Mouse (Mus musculus) liver, postnatal 0 days (tissue): ENCODE measurements around the gene Slc17a4. TPM values are rescaled to one million over a fixed set of nuclear protein-coding genes. Genes with fewer than 3 reads are reported as not detected.
A peak's percentile ranks its signal among the peaks of the same experiment; 100 is the strongest.

ENCODE experiments used
- ATAC-seq: fragments of 200-750 bp; cut with Nextera tagmentation; 2 replicates; pipeline ENCODE4 v1.8.0; 2017; ENCODE audit warnings: mild to moderate bottlenecking, moderate library complexity
- DNase-seq: peaks from one replicate; pipeline ENCODE4 v3.0.0-alpha.2; 2016
- H3K27ac ChIP-seq: fragments of 300-500 bp; sonication (generic); 2 replicates; pipeline ENCODE4 v1.5.1; 2014; ENCODE audit warnings: antibody characterized with exemption, moderate library complexity, mild to moderate bottlenecking, low read depth
- H3K27me3 ChIP-seq: fragments of 300-500 bp; sonication (generic); 2 replicates; pipeline ENCODE4 v1.6.1; 2014; ENCODE audit warnings: low read length, control low read depth, mixed read lengths; ENCODE audit not compliant: insufficient read depth
- H3K36me3 ChIP-seq: fragments of 300-500 bp; sonication (generic); replicated peaks from 2 replicates; pipeline ENCODE4 v1.6.1; 2014; ENCODE audit warnings: mild to moderate bottlenecking, control low read depth, low read length, moderate library complexity, mixed read lengths; ENCODE audit not compliant: insufficient read depth
- H3K4me1 ChIP-seq: fragments of 300-500 bp; sonication (generic); 2 replicates; pipeline ENCODE4 v1.6.1; 2014; ENCODE audit warnings: antibody characterized with exemption, mild to moderate bottlenecking, control low read depth; ENCODE audit not compliant: insufficient read depth
- H3K4me2 ChIP-seq: fragments of 300-500 bp; sonication (generic); 2 replicates; pipeline ENCODE4 v1.6.1; 2014; ENCODE audit warnings: low read depth, mild to moderate bottlenecking, low read length, moderate library complexity, mixed read lengths
- H3K4me3 ChIP-seq: fragments of 300-500 bp; sonication (generic); 2 replicates; pipeline ENCODE4 v1.5.1; 2014; ENCODE audit warnings: low read depth, low read length
- H3K9ac ChIP-seq: fragments of 300-500 bp; sonication (generic); replicated peaks from 2 replicates; pipeline ENCODE4 v1.6.1; 2014; ENCODE audit warnings: mild to moderate bottlenecking, moderate library complexity
- H3K9me3 ChIP-seq: fragments of 300-500 bp; sonication (generic); 2 replicates; pipeline ENCODE4 v1.6.1; 2016; ENCODE audit warnings: mild to moderate bottlenecking, control low read depth, low read length, mixed read lengths
- CTCF ChIP-seq: sonication (generic); IDR thresholded peaks from 2 replicates; pipeline ENCODE4 v1.5.1; 2016; ENCODE audit warnings: antibody characterized with exemption, low read depth
- EP300 ChIP-seq: IDR thresholded peaks from 2 replicates; pipeline ENCODE4 v1.6.1; 2016; ENCODE audit warnings: antibody characterized with exemption, low read depth, mild to moderate bottlenecking
- WGBS: fragments of 180-500 bp; shearing (Covaris S2); extraction: QIAGEN DNeasy Blood & Tissue Kit; methylation state at CpG from one replicate; pipeline ENCODE4 v1.1.7; 2014; ENCODE audit not compliant: insufficient replicate concordance; 5-methylcytosine and 5-hydroxymethylcytosine counted together
- polyA plus RNA-seq: library from polyadenylated mRNA; unstranded; fragments of >200 nt; fragmentation: Nextera tagmentation; extraction: Ambion mirVana; gene quantifications from 2 replicates; pipeline ENCODE4 v1.2.1, GENCODE M21; 2015

Slc17a4 gene
- polyA plus RNA-seq, 1 experiment from 2014 or later: 2.0 TPM

DNA sequence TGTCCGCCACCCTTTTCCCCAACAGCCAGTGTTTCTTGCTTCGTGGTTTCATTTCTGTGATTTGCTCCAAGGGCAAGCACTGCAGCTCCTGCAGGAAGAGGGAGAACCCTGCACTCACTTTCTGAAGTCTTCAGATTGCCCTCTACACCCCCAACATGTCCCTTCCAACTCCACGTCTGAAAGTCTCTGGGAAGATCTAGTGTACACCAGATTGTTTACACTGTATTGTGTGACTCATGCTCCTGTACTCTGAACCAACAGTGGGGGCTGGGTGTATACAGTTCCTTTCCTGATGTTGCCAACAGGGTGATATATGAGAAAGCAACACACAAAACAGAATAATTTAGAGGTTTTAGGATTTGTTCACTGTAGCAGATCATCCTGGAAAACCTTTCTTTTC is 13.8 kb upstream of the Slc17a4 start:
- no peak for DNase-seq
- Histone ChIP-seq H3K4me3 (no peak overlapping the region), H3K27ac (peak overlapping the region; percentile 44; the same call in 1 of the 2 replicates), H3K36me3 (no peaks in the 10 kb centered on the region), H3K9ac (no peak overlapping the region), H3K27me3 (no peaks in the 10 kb centered on the region), H3K9me3 (no peaks in the 10 kb centered on the region), H3K4me2 (peak overlapping the region; percentile 52), H3K4me1 (peaks cover 9% of the 10 kb centered on the region; the same call in 1 of the 2 replicates)
- TF ChIP-seq EP300: no peak
- TF ChIP-seq CTCF: no peak
- 41% methylated on average over 3 of the region's 3 CpGs for WGBS
- ATAC-seq: peak; percentile 80

DNA sequence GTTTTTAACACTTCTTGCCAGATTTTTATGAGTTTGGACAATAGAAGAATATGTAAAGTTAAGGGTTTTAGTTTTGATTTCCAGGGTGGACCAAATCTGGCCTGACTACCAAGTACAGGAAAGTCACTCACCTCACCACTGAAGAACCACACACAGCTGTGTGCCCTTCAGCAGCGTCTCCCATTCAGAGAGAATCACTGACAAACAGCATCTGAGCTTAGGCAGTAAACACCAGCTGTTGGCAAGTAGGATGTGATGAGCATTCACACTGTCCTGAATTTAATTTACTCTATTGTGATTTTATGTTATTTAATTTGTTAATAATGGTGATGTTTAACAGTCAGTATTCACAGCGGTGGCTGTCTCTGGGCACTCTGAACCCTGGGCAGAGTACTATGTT is 11.0 kb upstream of the Slc17a4 start:
- H3K4me1 ChIP-seq: peaks cover 9% of the 10 kb centered on the region; the same call in 1 of the 2 replicates
- 69% methylated on average over 2 of the region's 2 CpGs for WGBS
- ATAC-seq: no peak

DNA sequence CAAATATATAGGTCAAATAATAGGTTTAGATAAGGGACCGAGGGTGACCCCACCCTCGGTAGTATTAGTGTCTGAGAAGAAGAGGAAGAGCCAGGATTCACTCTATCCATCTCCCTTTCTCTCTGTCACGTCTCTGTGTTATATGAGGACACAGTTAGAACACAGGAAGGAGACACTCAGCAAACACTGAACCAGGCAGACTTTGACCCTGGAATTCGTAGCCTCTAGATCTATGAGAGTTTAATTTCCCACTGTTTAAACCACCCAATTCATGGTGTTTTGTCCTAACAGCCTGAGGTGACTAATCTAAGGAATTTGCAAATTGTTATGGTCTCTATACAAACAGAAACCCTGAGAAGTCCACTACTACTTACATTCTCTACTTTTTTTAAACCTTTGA is 2.9 kb upstream of the Slc17a4 start:
- H3K27me3 ChIP-seq: no peaks in the 10 kb centered on the region
- H3K36me3 ChIP-seq: no peaks in the 10 kb centered on the region
- H3K27ac ChIP-seq: no peak overlapping the region
- no peak overlapping the region for H3K4me2 ChIP-seq
- WGBS: 27% methylated on average over 4 of the region's 4 CpGs
- no peaks in the 10 kb centered on the region for H3K9me3 ChIP-seq
- H3K4me3 ChIP-seq: no peak overlapping the region
- H3K4me1 ChIP-seq: peaks cover 44% of the 10 kb centered on the region
- no peak for ATAC-seq
- TF ChIP-seq CTCF (no peak), EP300 (no peak)
- no peak for DNase-seq
- H3K9ac ChIP-seq: no peak overlapping the region

More for the DNA sequence above, 11.0 kb upstream of the Slc17a4 start:
- Histone ChIP-seq H3K36me3 (no peaks in the 10 kb centered on the region), H3K4me3 (no peak overlapping the region), H3K9me3 (no peaks in the 10 kb centered on the region), H3K4me2 (no peak overlapping the region), H3K27me3 (no peaks in the 10 kb centered on the region), H3K27ac (no peak overlapping the region), H3K9ac (no peak overlapping the region)
- TF ChIP-seq EP300 (no peak), CTCF (no peak)
- DNase-seq: no peak

DNA sequence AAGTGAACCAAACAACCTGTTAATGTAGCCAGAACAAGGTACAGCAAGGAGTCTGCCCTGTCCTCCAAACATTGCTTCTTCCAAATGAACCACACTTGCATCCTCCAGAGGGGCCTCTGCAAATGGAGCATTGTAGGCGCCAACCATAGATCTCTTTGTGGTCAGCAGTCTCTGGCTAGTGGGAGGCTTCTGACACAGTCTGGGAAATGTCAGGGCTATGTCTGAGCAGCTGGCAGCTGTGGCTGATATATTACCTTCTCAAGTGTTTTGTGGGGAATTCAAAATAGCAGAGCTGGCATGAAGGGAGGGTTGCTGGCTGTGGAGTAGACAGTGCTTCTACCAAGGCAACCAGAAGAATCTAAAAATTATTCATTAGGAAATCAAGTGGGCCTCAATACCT is 1.3 kb upstream of the Slc17a4 start:
- H3K36me3 ChIP-seq: no peaks in the 10 kb centered on the region
- no peak overlapping the region for H3K27ac ChIP-seq
- DNase-seq (no peak), ATAC-seq (no peak)
- no peaks in the 10 kb centered on the region for H3K9me3 ChIP-seq
- no peaks in the 10 kb centered on the region for H3K27me3 ChIP-seq
- peaks cover 48% of the 10 kb centered on the region for H3K4me1 ChIP-seq
- H3K4me3 ChIP-seq: no peak overlapping the region
- WGBS: 67% methylated on average over 1 of the region's 1 CpGs
- H3K9ac ChIP-seq: no peak overlapping the region
- TF ChIP-seq CTCF: no peak
- TF ChIP-seq EP300: no peak
- H3K4me2 ChIP-seq: no peak overlapping the region

DNA sequence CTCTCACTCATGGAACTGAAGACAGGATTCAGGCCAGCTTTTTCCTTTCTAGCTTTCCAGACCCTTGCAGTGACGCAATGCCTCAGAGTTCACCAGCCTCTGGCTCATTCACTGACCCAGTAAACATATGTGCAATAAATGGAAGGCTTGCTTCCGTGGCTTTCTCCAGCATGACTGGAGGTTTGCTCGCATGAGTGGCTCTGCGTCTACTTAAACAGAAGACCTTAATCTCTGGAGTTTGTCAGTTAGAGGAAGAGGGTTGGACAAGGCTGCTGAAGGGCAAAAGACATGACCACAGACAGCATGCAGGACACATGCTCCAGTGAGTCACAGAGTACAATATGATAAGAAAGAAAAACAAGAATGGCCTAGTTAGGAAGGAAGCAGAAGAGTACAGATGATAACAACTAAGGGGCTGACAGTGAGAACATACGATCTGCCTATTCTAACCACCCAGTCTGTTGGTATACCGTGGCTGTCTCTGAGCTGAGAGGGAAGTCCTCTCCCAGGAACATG is 960 bp downstream of the Slc17a4 start:
- H3K4me2 ChIP-seq: no peak overlapping the region
- no peak overlapping the region for H3K4me3 ChIP-seq
- H3K4me1 ChIP-seq: peaks cover 55% of the 10 kb centered on the region

DNA sequence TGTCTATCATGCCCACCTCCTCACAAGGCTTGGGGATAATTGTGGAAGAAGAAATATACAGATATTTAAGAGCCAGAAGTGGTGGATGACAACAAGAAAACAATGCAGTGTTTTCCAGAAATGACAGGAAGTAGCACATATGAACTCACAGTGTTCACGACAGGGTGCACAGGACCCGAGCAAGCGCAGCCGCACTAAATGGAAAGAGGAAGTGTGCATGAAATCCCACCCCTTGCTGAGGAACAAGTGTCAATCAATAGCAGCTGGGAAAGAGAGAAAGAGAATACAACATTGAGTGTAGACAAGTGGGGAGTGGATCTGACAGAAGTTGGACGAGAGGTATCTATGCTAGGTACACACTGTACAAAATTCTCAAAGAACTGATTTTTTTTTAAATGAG is 3.5 kb downstream of the Slc17a4 start:
- no peak for DNase-seq
- no peaks in the 10 kb centered on the region for H3K36me3 ChIP-seq

More for the DNA sequence above, 960 bp downstream of the Slc17a4 start:
- peak; percentile 67 for DNase-seq
- no peaks in the 10 kb centered on the region for H3K9me3 ChIP-seq
- H3K36me3 ChIP-seq: no peaks in the 10 kb centered on the region
- TF ChIP-seq CTCF (no peak), EP300 (peak; percentile 90)
- ATAC-seq: peak; percentile 86
- WGBS: 3% methylated on average over 6 of the region's 6 CpGs
- no peaks in the 10 kb centered on the region for H3K27me3 ChIP-seq
- H3K9ac ChIP-seq: no peak overlapping the region; the same call in 1 of the 2 replicates
- H3K27ac ChIP-seq: peak overlapping the region; percentile 84

More for the DNA sequence above, 3.5 kb downstream of the Slc17a4 start:
- Histone ChIP-seq H3K4me2 (no peak overlapping the region), H3K4me1 (peaks cover 47% of the 10 kb centered on the region), H3K9ac (no peak overlapping the region), H3K27ac (no peak overlapping the region), H3K4me3 (no peak overlapping the region), H3K27me3 (no peaks in the 10 kb centered on the region), H3K9me3 (no peaks in the 10 kb centered on the region)
- TF ChIP-seq CTCF: no peak
- WGBS: 27% methylated on average over 5 of the region's 5 CpGs
- no peak for ATAC-seq
